Mouse (Mus musculus) activated CD4-positive, CD25-positive, alpha-beta regulatory T cell (primary cell): ENCODE data around the gene AC134908.4. TPM values are rescaled to one million over a fixed set of nuclear protein-coding genes. Genes with fewer than 3 reads are reported as not detected.

Experiments used
- polyA plus RNA-seq, 2 experiments: library from polyadenylated mRNA; unstranded; fragments of 100-300 nt; shearing (Covaris generic); gene quantifications; one replicate each; pipeline ENCODE4 v1.2.1; 2017

AC134908.4 gene
- polyA plus RNA-seq = 1 to 10 TPM in 1 of 2 experiments, not detected in 1; 1.1 TPM

GRCm38 (mm10) chr17:25795609-25796092, at the start of gene AC134908.4:
Gene AC134908.4, minus strand, starts transcription at chr17:25795659.

GRCm38 (mm10) chr17:25844396-25844901, 49.0 kb upstream of the AC134908.4 start, which contains the start of gene Rhot2:
Gene Rhot2, minus strand, starts transcription at chr17:25844851.

GRCm38 (mm10) chr17:25841117-25841880, 45.8 kb upstream of the AC134908.4 start, which contains the start of gene Gm20683:
Gene Gm20683, minus strand, starts transcription at chr17:25841763.

GRCm38 (mm10) chr17:25837076-25837410, 41.6 kb upstream of the AC134908.4 start, which contains the start of gene Rhbdl1:
Gene Rhbdl1, minus strand, starts transcription at chr17:25837295.

GRCm38 (mm10) chr17:25833291-25833663, 37.8 kb upstream of the AC134908.4 start, which contains the start of gene Stub1:
Gene Stub1, minus strand, starts transcription at chr17:25833404.

GRCm38 (mm10) chr17:25828712-25829557, 33.5 kb upstream of the AC134908.4 start, which contains the start of gene Jmjd8:
Gene Jmjd8, plus strand, starts transcription at chr17:25828867.

GRCm38 (mm10) chr17:25823452-25823851, 28.0 kb upstream of the AC134908.4 start, which contains the start of gene Wdr24:
Gene Wdr24, plus strand, starts transcription at chr17:25823627.

GRCm38 (mm10) chr17:25808789-25809605, 13.5 kb upstream of the AC134908.4 start, which contains the start of gene Fbxl16:
Gene Fbxl16, plus strand, starts transcription at chr17:25809085.

GRCm38 (mm10) chr17:25796951-25797369, 1.5 kb upstream of the AC134908.4 start, which contains the start of gene Metrn:
Gene Metrn, minus strand, starts transcription at chr17:25797136.

GRCm38 (mm10) chr17:25792615-25793014, 2.8 kb downstream of the AC134908.4 start, which contains the start of gene Fam173a:
Gene Fam173a, minus strand, starts transcription at chr17:25792901.

GRCm38 (mm10) chr17:25786280-25786679, 9.2 kb downstream of the AC134908.4 start, which contains the start of gene Ccdc78:
Gene Ccdc78, plus strand, starts transcription at chr17:25786580.

GRCm38 (mm10) chr17:25785281-25785745, 10.1 kb downstream of the AC134908.4 start, which contains the start of gene Haghl:
Gene Haghl, minus strand, starts transcription at chr17:25785673.

GRCm38 (mm10) chr17:25773549-25774120, 21.8 kb downstream of the AC134908.4 start, which contains the start of gene Narfl:
Gene Narfl, plus strand, starts transcription at chr17:25773776.

GRCm38 (mm10) chr17:25754241-25754640, 41.2 kb downstream of the AC134908.4 start, which contains the start of gene Msln:
Gene Msln, minus strand, starts transcription at chr17:25754378.

Other genes starting within 250 kb of the AC134908.4 start
- under 1 TPM in 1 of 2 experiments, not detected in 1; 0.11 TPM for gene Sox8, start 225.0 kb downstream of the AC134908.4 start, polyA plus RNA-seq
- 10 to 100 TPM; 21.6 to 22.0 TPM for gene Lmf1, start 216.6 kb downstream of the AC134908.4 start, polyA plus RNA-seq
- gene Gng13, start 78.5 kb downstream of the AC134908.4 start, polyA plus RNA-seq = not detected
- gene Chtf18, start 68.2 kb downstream of the AC134908.4 start, polyA plus RNA-seq = 1 to 10 TPM; 5.2 to 5.4 TPM
- gene Rpusd1, start 68.0 kb downstream of the AC134908.4 start, polyA plus RNA-seq = 10 to 100 TPM; 15.3 to 15.4 TPM
- not detected for gene Mslnl, start 59.6 kb downstream of the AC134908.4 start, polyA plus RNA-seq
- under 1 TPM in 1 of 2 experiments, not detected in 1; 0.26 TPM for gene Msln, start 41.3 kb downstream of the AC134908.4 start, polyA plus RNA-seq
- 10 to 100 TPM; 18.7 to 25.8 TPM for gene Narfl, start 21.9 kb downstream of the AC134908.4 start, polyA plus RNA-seq
- gene Haghl, start 10.0 kb downstream of the AC134908.4 start, polyA plus RNA-seq = 10 to 100 TPM; 46.8 to 50.3 TPM
- gene Ccdc78, start 9.1 kb downstream of the AC134908.4 start, polyA plus RNA-seq = under 1 TPM; 0.59 to 0.72 TPM
- gene Fam173a, start 2.8 kb downstream of the AC134908.4 start, polyA plus RNA-seq = 100 to 1,000 TPM; 177 to 212 TPM
- gene Metrn, start 1.5 kb upstream of the AC134908.4 start, polyA plus RNA-seq = 10 to 100 TPM; 37.5 to 46.1 TPM
- not detected for gene Fbxl16, start 13.4 kb upstream of the AC134908.4 start, polyA plus RNA-seq
- gene Wdr24, start 28.0 kb upstream of the AC134908.4 start, polyA plus RNA-seq = 10 to 100 TPM; 22.8 to 29.5 TPM
- gene Jmjd8, start 33.2 kb upstream of the AC134908.4 start, polyA plus RNA-seq = 10 to 100 TPM; 16.2 to 25.7 TPM
- gene Stub1, start 37.7 kb upstream of the AC134908.4 start, polyA plus RNA-seq = 100 to 1,000 TPM; 130 TPM
- gene Rhbdl1, start 41.6 kb upstream of the AC134908.4 start, polyA plus RNA-seq = 1 to 10 TPM; 1.5 to 3.3 TPM
- 1 to 10 TPM; 2.5 to 3.2 TPM for gene Gm20683, start 46.1 kb upstream of the AC134908.4 start, polyA plus RNA-seq
- gene Rhot2, start 49.2 kb upstream of the AC134908.4 start, polyA plus RNA-seq = 10 to 100 TPM; 32.6 to 40.3 TPM
- 10 to 100 TPM in 1 of 2 experiments, 1 to 10 TPM in 1; 5.7 to 11.5 TPM for gene Wdr90, start 65.8 kb upstream of the AC134908.4 start, polyA plus RNA-seq
- gene Mcrip2, start 73.1 kb upstream of the AC134908.4 start, polyA plus RNA-seq = 1 to 10 TPM; 4.5 to 5.5 TPM
- 100 to 1,000 TPM in 1 of 2 experiments, 10 to 100 TPM in 1; 82.0 to 102 TPM for gene Mettl26, start 79.4 kb upstream of the AC134908.4 start, polyA plus RNA-seq
- 1 to 10 TPM; 1.5 to 1.9 TPM for gene Wfikkn1, start 85.2 kb upstream of the AC134908.4 start, polyA plus RNA-seq
- 10 to 100 TPM; 15.4 to 25.0 TPM for gene Rab40c, start 124.1 kb upstream of the AC134908.4 start, polyA plus RNA-seq
- gene Pigq, start 149.3 kb upstream of the AC134908.4 start, polyA plus RNA-seq = 10 to 100 TPM; 25.0 to 52.5 TPM
- gene Nhlrc4, start 149.3 kb upstream of the AC134908.4 start, polyA plus RNA-seq = not detected
- gene A930017K11Rik, start 156.9 kb upstream of the AC134908.4 start, polyA plus RNA-seq = under 1 TPM in 1 of 2 experiments, not detected in 1; 0.17 TPM
- gene Capn15, start 190.1 kb upstream of the AC134908.4 start, polyA plus RNA-seq = 10 to 100 TPM; 21.3 to 28.1 TPM